Mouse (Mus musculus) midbrain, embryonic 14.5 days (tissue): Measurements from ENCODE around the gene Cnpy3. TPM values are rescaled to one million over a fixed set of nuclear protein-coding genes. Genes with fewer than 3 reads are reported as not detected.

Experiments used
- ATAC-seq: fragments of 200-750 bp; cut with Nextera tagmentation; 2 replicates; pipeline ENCODE4 v1.8.0; 2017; ENCODE audit warnings: moderate number of reproducible peaks, moderate library complexity; ENCODE audit not compliant: low FRiP score, low TSS enrichment
- DNase-seq: peaks from one replicate; pipeline ENCODE4 v3.0.0-alpha.2; 2015
- H3K27ac ChIP-seq: fragments of 300-500 bp; sonication (generic); replicated peaks from 2 replicates; pipeline ENCODE4 v1.5.1; 2014; ENCODE audit warnings: mild to moderate bottlenecking, low read depth, low read length, moderate library complexity
- H3K27me3 ChIP-seq: fragments of 300-500 bp; sonication (generic); 2 replicates; pipeline ENCODE4 v1.6.1; 2014; ENCODE audit warnings: low read length, control low read depth, mixed read lengths; ENCODE audit not compliant: control insufficient read depth, insufficient read depth
- H3K36me3 ChIP-seq: fragments of 300-500 bp; sonication (generic); 2 replicates; pipeline ENCODE4 v1.6.1; 2014; ENCODE audit warnings: low read length, control low read depth; ENCODE audit not compliant: control insufficient read depth, insufficient read depth
- H3K4me1 ChIP-seq: fragments of 300-500 bp; sonication (generic); 2 replicates; pipeline ENCODE4 v1.6.1; 2014; ENCODE audit warnings: mild to moderate bottlenecking, antibody characterized with exemption, low read length, control low read depth; ENCODE audit not compliant: control insufficient read depth, insufficient read depth
- H3K4me2 ChIP-seq: fragments of 300-500 bp; sonication (generic); 2 replicates; pipeline ENCODE4 v1.6.1; 2014; ENCODE audit warnings: mild to moderate bottlenecking, low read length, moderate library complexity
- H3K4me3 ChIP-seq: fragments of 300-500 bp; sonication (generic); replicated peaks from 2 replicates; pipeline ENCODE4 v1.5.1; 2014; ENCODE audit warnings: low read depth, low read length
- H3K9ac ChIP-seq: fragments of 300-500 bp; sonication (generic); replicated peaks from 2 replicates; pipeline ENCODE4 v1.6.1; 2014; ENCODE audit warnings: mild to moderate bottlenecking, low read length, moderate library complexity
- H3K9me3 ChIP-seq: fragments of 300-500 bp; sonication (generic); 2 replicates; pipeline ENCODE4 v1.6.1; 2016; ENCODE audit warnings: low read length, control low read depth, mixed read lengths; ENCODE audit not compliant: control insufficient read depth
- WGBS: fragments of 180-500 bp; shearing (Covaris S2); extraction: QIAGEN DNeasy Blood & Tissue Kit; methylation state at CpG from one replicate; pipeline ENCODE4 v1.1.7; 2014; 5-methylcytosine and 5-hydroxymethylcytosine counted together
- polyA plus RNA-seq: library from polyadenylated mRNA; unstranded; fragments of >200 nt; fragmentation: Nextera tagmentation; extraction: Ambion mirVana; gene quantifications from 2 replicates; pipeline ENCODE4 v1.2.1, GENCODE M21; 2014

The Cnpy3 gene
- polyA plus RNA-seq, 1 experiment from 2014 or later = 57.3 TPM

DNA sequence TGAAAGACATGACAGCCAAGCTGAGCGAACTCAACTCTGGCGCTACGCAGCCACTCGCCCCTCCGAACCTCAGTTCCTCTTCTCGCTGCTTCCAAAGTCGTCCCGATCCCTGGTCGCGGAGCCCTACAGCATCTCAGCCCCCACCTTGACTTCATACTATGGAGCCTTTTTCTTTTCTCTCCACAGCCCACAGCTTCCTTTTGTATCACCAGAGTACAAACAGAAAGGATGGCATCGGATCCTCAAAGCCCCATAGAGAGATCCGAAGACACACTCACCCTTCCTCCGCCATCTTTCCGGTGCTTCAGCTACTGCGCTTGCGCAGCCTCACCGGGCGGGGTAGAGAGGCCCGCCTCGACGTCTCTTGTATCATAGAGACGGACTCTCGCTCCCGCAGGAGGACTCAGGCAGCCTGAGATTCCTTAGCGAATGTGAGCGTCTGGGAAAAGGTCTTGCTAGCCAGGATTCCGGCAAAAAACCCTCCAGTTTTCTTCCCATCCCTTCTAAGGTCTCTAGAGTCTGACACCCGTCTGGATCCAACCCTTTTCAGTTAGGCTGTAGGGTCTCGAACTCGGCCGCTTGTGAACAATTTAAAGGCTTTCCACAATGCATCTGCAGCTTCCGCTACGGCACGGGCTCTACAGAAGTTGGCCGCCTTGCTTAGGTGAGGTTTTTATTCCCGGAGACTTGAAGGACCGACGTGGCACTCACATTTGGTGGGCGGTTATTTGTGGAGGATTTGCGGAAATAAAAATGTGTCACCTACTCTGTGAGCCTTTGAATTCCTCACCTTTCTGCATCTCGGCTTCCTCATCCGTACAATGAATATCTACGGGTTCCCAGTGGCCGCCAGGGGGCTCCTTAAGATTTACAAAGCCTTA, 30.6 kb upstream of the Cnpy3 start, which contains the start of gene Rpl7l1:
Gene Rpl7l1 (minus strand): TSS at position 332 of the 881 bp plus-strand sequence.
- WGBS = 1% methylated on average over 44 of the region's 44 CpGs
- Histone ChIP-seq H3K4me1 (peaks cover 3% of the 10 kb centered on the region; the same call in 1 of the 2 replicates), H3K4me2 (peak within 1 kb of the TSS; percentile 76), H3K36me3 (peaks cover 30% of the 10 kb centered on the region), H3K27me3 (no peaks in the 10 kb centered on the region), H3K9me3 (no peaks in the 10 kb centered on the region), H3K9ac (peak within 1 kb of the TSS; percentile 71), H3K4me3 (peak within 1 kb of the TSS; percentile 60), H3K27ac (peak within 1 kb of the TSS; percentile 85)
- ATAC-seq = peak; percentile 96
- peak; percentile 97 for DNase-seq

DNA sequence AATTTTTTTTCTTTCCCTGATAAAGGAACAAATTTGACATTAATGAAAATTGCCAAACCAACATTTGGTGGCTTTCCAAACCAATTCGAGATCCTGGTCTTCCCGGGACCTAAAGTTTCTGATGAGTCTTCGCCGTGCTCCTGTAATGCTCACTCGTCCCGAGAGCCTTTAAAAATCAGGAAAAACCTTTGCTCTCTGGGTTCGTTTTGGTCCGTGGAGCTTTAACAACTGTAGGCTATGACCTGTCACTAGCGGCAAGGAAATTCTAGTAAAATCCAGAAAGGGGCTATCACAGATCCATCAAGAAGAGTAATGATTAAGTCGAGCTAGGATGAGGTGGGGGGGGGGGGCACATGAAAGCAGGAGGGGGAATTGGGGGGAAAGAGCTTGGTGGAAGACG, 29.9 kb upstream of the Cnpy3 start:
- peak; percentile 32 for DNase-seq
- peak overlapping the region; percentile 76 for H3K4me2 ChIP-seq
- peak overlapping the region; percentile 85 for H3K27ac ChIP-seq

DNA sequence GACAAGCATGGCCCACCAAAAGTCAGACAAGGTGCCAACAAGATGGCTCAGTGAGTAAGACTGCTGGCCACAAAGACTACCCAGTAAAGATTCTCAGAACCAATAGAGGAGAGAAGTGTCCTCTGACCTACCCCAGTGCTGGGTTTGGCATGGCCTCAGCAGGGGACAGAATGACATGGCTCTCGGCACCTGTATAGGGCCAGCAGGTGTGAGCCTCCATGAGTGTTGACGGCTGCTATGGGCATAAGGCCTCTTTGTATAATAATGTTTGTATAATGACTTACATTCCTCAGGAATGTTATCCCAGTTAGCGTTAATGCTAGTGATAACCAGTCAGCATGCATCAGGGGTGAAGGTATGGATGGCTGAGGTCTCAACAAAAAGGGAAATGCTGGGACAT, 24.1 kb upstream of the Cnpy3 start:
- 89% methylated on average over 3 of the region's 3 CpGs for WGBS
- no peak for DNase-seq
- peaks cover 64% of the 10 kb centered on the region for H3K36me3 ChIP-seq
- no peaks in the 10 kb centered on the region for H3K27me3 ChIP-seq
- no peak overlapping the region for H3K4me2 ChIP-seq
- ATAC-seq = no peak
- no peak overlapping the region for H3K27ac ChIP-seq
- no peaks in the 10 kb centered on the region for H3K9me3 ChIP-seq
- no peak overlapping the region for H3K9ac ChIP-seq
- H3K4me3 ChIP-seq = no peak overlapping the region
- H3K4me1 ChIP-seq = peaks cover 15% of the 10 kb centered on the region

More for the DNA sequence above, 29.9 kb upstream of the Cnpy3 start:
- 6% methylated on average over 11 of the region's 11 CpGs for WGBS
- ATAC-seq = no peak
- Histone ChIP-seq H3K9ac (peak overlapping the region; percentile 71), H3K27me3 (no peaks in the 10 kb centered on the region), H3K36me3 (peaks cover 37% of the 10 kb centered on the region), H3K4me1 (peaks cover 3% of the 10 kb centered on the region; the same call in 1 of the 2 replicates), H3K4me3 (peak overlapping the region; percentile 60), H3K9me3 (no peaks in the 10 kb centered on the region)

DNA sequence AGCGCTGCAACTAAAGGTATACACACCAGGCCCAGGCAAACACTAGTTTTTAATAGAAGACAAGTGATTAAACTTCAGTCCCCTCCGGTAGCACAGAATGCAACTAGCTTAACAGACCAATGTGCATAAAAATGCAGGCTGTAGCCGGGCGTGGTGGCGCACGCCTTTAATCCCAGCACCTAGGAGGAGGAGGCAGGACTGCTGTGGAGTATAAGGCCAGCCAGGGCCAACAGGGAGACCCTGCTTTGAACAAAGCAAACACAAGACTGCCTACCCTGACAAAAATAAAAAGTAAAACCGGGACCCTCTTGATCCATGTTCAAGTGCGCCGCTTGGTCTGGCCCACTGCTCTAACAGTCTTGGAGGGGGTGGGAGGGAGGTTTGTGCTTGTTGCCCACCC, 23.1 kb upstream of the Cnpy3 start:
- no peak for ATAC-seq
- H3K36me3 ChIP-seq = peaks cover 57% of the 10 kb centered on the region
- no peaks in the 10 kb centered on the region for H3K27me3 ChIP-seq
- no peak overlapping the region for H3K4me2 ChIP-seq
- H3K9ac ChIP-seq = no peak overlapping the region
- no peaks in the 10 kb centered on the region for H3K9me3 ChIP-seq
- WGBS = 93% methylated on average over 9 of the region's 9 CpGs
- no peak overlapping the region for H3K27ac ChIP-seq
- no peak for DNase-seq
- peaks cover 14% of the 10 kb centered on the region; the same call in 1 of the 2 replicates for H3K4me1 ChIP-seq
- no peak overlapping the region for H3K4me3 ChIP-seq

DNA sequence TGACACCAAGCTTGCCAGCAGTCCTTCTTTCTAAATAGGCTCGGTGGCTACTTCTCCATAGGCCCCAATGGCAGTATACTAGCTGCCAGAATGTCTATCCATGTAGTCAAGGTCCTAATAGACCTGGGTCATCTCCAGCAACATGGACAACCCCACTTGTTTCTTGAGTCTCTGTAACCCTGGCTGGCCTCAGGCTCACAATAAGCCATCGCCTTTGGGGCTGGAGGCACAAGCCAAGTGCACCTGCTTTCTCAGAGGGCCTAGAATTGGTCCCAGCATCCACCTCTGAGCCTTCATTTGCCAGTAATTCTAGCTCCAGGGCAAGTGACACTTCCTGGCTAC, 22.1 kb upstream of the Cnpy3 start:
- H3K27ac ChIP-seq = no peak overlapping the region
- no peak overlapping the region for H3K9ac ChIP-seq
- ATAC-seq (no peak), DNase-seq (no peak)
- WGBS = 40% methylated on average over 2 of the region's 2 CpGs
- no peak overlapping the region for H3K4me3 ChIP-seq
- H3K36me3 ChIP-seq = peaks cover 49% of the 10 kb centered on the region
- H3K4me1 ChIP-seq = peaks cover 14% of the 10 kb centered on the region; the same call in 1 of the 2 replicates
- no peaks in the 10 kb centered on the region for H3K9me3 ChIP-seq
- H3K27me3 ChIP-seq = no peaks in the 10 kb centered on the region
- peak overlapping the region; percentile 84; the same call in 1 of the 2 replicates for H3K4me2 ChIP-seq

DNA sequence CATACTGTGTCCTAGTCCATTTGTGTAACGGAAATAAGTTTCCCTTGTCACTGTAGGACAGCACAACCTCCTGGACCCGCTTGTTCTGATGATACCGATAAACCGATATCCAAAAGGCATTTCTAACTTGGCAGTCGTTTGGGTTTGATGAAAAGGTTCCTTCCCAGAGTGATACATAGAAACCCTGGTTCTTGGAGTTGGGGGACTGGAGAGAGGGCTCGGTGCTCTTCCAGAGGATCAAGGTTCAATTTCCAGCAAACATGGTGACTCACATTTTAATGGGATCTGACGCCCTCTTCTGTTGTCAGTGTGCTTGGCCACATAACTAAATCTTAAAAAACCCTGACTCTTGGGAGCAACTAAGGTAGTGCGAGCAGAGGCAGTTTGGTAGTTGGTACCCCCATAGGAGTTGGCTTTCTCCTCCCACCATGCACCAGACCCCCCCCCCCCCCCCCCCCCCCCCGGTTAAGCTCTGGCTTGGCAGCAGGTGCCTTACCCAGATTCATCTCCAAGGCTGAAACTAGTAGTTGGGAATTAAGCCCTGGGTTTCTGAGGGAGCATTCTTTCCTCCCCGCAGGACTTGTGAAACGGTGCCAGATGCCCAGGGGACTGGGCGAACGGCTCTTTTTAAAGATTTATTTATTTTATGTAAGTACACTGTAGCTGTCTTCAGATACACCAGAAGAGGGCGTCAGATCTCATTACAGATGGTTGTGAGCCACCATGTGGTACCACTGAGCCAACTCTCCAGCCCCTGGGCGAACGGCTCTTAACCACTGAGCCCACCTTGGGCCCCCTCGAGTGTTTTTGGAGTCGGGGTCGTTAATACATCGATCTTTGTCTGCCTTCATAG, 21.5 kb upstream of the Cnpy3 start:
- peak overlapping the region; percentile 84 for H3K4me2 ChIP-seq
- 12% methylated on average over 19 of the region's 20 CpGs for WGBS
- peaks cover 43% of the 10 kb centered on the region for H3K36me3 ChIP-seq
- peak overlapping the region; percentile 67 for H3K4me3 ChIP-seq
- peaks cover 14% of the 10 kb centered on the region; the same call in 1 of the 2 replicates for H3K4me1 ChIP-seq
- H3K9ac ChIP-seq = peak overlapping the region; percentile 61
- peak overlapping the region; percentile 71; the same call in 1 of the 2 replicates for H3K27ac ChIP-seq
- no peaks in the 10 kb centered on the region for H3K9me3 ChIP-seq
- DNase-seq (peak; percentile 42), ATAC-seq (no peak)
- H3K27me3 ChIP-seq = no peaks in the 10 kb centered on the region

DNA sequence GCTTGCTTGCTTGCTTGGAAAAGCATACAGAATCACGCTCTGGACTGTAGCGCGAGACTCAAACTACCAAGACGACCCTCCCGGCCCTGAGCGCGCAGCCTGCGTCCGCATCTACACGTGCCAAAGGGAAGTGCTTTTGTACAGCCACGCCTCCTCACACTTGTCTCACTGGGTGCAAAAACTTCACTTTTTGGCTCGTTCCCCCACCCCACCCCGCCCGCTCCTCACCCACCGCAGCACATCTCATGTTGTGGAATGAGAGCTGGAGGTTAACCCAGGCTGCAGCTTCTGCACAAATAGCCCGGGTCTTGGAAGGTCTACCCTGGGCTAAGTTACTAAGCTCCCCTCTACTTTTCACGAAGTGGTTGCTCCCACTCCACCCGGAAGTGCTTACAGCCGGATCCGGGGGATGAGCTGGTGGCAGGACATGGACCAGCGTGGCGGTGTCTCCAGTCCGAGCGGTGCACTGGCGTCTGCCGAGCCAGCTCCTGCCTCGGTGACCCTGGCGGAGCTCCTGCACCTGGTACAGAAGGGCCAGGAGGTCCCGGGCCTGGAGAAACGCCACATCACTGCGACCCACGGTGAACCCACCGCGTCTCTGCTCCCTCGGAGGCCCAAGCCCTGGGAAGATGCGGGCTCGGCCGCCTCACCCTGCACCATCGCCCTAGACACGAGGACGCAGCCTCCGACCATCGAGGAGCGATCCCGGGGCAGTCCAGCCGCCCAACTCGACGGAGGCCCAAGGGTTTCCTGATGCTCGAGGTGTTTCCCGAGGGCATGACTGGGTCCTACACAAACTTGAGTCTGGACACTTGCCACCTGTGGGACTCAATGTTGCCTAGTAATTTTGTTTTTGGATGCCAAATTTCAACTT, 20.6 kb upstream of the Cnpy3 start, which contains the start of gene 2310039H08Rik:
Gene 2310039H08Rik (plus strand): TSS at position 232 of the 874 bp plus-strand sequence.
- Histone ChIP-seq H3K27ac (peak within 1 kb of the TSS; percentile 71), H3K9me3 (no peaks in the 10 kb centered on the region), H3K36me3 (peaks cover 34% of the 10 kb centered on the region), H3K4me3 (peak within 1 kb of the TSS; percentile 67), H3K27me3 (no peaks in the 10 kb centered on the region), H3K9ac (peak within 1 kb of the TSS; percentile 61), H3K4me1 (peaks cover 14% of the 10 kb centered on the region; the same call in 1 of the 2 replicates), H3K4me2 (peak within 1 kb of the TSS; percentile 84)
- peak; percentile 89 for ATAC-seq
- under 1% methylated on average over 50 of the region's 50 CpGs for WGBS
- DNase-seq = peak; percentile 91

DNA sequence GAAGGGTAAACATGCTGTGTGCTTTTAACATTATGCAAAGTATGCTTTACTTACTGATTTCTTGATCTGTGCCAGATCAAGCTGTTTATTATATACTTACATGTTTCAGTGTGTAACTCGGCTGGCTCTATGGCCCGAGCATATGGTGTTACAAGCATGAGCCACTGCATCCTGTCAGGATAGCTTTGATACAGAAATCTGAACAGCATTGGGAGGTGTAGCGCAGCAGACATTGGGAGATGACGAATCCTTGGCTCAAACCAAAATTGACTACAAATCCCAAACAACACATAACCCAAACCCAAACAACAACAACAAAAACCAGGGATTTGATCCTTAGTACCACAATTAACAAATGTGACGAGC, 20.0 kb upstream of the Cnpy3 start:
- peaks cover 28% of the 10 kb centered on the region for H3K36me3 ChIP-seq
- no peaks in the 10 kb centered on the region for H3K9me3 ChIP-seq
- peak overlapping the region; percentile 67 for H3K4me3 ChIP-seq
- H3K4me1 ChIP-seq = peaks cover 14% of the 10 kb centered on the region; the same call in 1 of the 2 replicates
- peak overlapping the region; percentile 84 for H3K4me2 ChIP-seq
- ATAC-seq = peak; percentile 35; the same call in 1 of the 2 replicates
- H3K27ac ChIP-seq = peak overlapping the region; percentile 71
- 8% methylated on average over 5 of the region's 5 CpGs for WGBS
- no peak for DNase-seq
- H3K9ac ChIP-seq = peak overlapping the region; percentile 50; the same call in 1 of the 2 replicates
- H3K27me3 ChIP-seq = no peaks in the 10 kb centered on the region
